Mouse (Mus musculus): ENCODE data around the gene Cbx2. TPM values are rescaled to one million over a fixed set of nuclear protein-coding genes. Genes with fewer than 3 reads are reported as not detected.

Gene Cbx2
- polyA plus RNA-seq, 1 experiment from 2014 or later = 103 TPM

GRCm38 (mm10) chr11:119005547-119006275 is 17.1 kb upstream of the Cbx2 start:
- ATAC-seq (replicated peaks; ENCODE audit: low FRiP score) (no peak), DNase-seq (ENCODE audit: low spot score) (no peak)
- no peak overlapping the region for H3K9ac ChIP-seq (ENCODE audit: low read length)
- H3K4me3 ChIP-seq (ENCODE audit: low read depth, low read length) = no peak overlapping the region
- H3K36me3 ChIP-seq (ENCODE audit: control insufficient read depth, insufficient read depth, low read length) = no peaks in the 10 kb centered on the region
- H3K4me1 ChIP-seq (replicated peaks; ENCODE audit: control insufficient read depth, insufficient read depth, low read length) = no peaks in the 10 kb centered on the region
- WGBS = 90% methylated on average over 10 of the region's 10 CpGs
- no peak overlapping the region for H3K4me2 ChIP-seq (ENCODE audit: low read depth, low read length, severe bottlenecking)
- H3K27me3 ChIP-seq (ENCODE audit: control insufficient read depth, insufficient read depth, low read length) = no peaks in the 10 kb centered on the region
- H3K27ac ChIP-seq (ENCODE audit: low read depth, low read length) = no peak overlapping the region
- H3K9me3 ChIP-seq (ENCODE audit: control insufficient read depth, low read length) = no peaks in the 10 kb centered on the region

- Histone ChIP-seq H3K27me3 (ENCODE audit: control insufficient read depth, insufficient read depth, low read length) (no peaks in the 10 kb centered on the region), H3K9ac (ENCODE audit: low read length) (no peak overlapping the region), H3K4me3 (ENCODE audit: low read depth, low read length) (no peak overlapping the region), H3K36me3 (ENCODE audit: control insufficient read depth, insufficient read depth, low read length) (no peaks in the 10 kb centered on the region), H3K9me3 (ENCODE audit: control insufficient read depth, low read length) (no peaks in the 10 kb centered on the region), H3K4me1 (replicated peaks; ENCODE audit: control insufficient read depth, insufficient read depth, low read length) (no peaks in the 10 kb centered on the region), H3K4me2 (ENCODE audit: low read depth, low read length, severe bottlenecking) (no peak overlapping the region), H3K27ac (ENCODE audit: low read depth, low read length) (no peak overlapping the region)
- 75% methylated on average over 3 of the region's 3 CpGs for WGBS
- DNase-seq (ENCODE audit: low spot score) (no peak), ATAC-seq (replicated peaks; ENCODE audit: low FRiP score) (no peak)
These were observed 16.3 kb upstream of the Cbx2 start for GRCm38 (mm10) chr11:119006462-119006861.

GRCm38 (mm10) chr11:119007461-119008456 is 15.0 kb upstream of the Cbx2 start:
- DNase-seq (ENCODE audit: low spot score) = no peak
- no peaks in the 10 kb centered on the region for H3K9me3 ChIP-seq (ENCODE audit: control insufficient read depth, low read length)
- no peak overlapping the region for H3K4me3 ChIP-seq (ENCODE audit: low read depth, low read length)
- no peaks in the 10 kb centered on the region for H3K36me3 ChIP-seq (ENCODE audit: control insufficient read depth, insufficient read depth, low read length)
- no peak for ATAC-seq (replicated peaks; ENCODE audit: low FRiP score)
- no peak overlapping the region for H3K9ac ChIP-seq (ENCODE audit: low read length)
- H3K27me3 ChIP-seq (ENCODE audit: control insufficient read depth, insufficient read depth, low read length) = no peaks in the 10 kb centered on the region
- peak overlapping the region; percentile 3; the same call in 1 of the 2 replicates for H3K4me2 ChIP-seq (ENCODE audit: low read depth, low read length, severe bottlenecking)
- 20% methylated on average over 21 of the region's 21 CpGs for WGBS
- no peaks in the 10 kb centered on the region for H3K4me1 ChIP-seq (replicated peaks; ENCODE audit: control insufficient read depth, insufficient read depth, low read length)
- no peak overlapping the region for H3K27ac ChIP-seq (ENCODE audit: low read depth, low read length)

- 0 out of 2 replicates have a peak, but pooled peaks cover 4% of the 10 kb centered on the region for H3K4me1 ChIP-seq (replicated peaks; ENCODE audit: control insufficient read depth, insufficient read depth, low read length)
- DNase-seq (ENCODE audit: low spot score) (no peak), ATAC-seq (replicated peaks; ENCODE audit: low FRiP score) (no peak)
- H3K9ac ChIP-seq (ENCODE audit: low read length) = no peak overlapping the region
- H3K36me3 ChIP-seq (ENCODE audit: control insufficient read depth, insufficient read depth, low read length) = no peaks in the 10 kb centered on the region
- H3K9me3 ChIP-seq (ENCODE audit: control insufficient read depth, low read length) = no peaks in the 10 kb centered on the region
- H3K4me2 ChIP-seq (ENCODE audit: low read depth, low read length, severe bottlenecking) = no peak overlapping the region
- 83% methylated on average over 7 of the region's 7 CpGs for WGBS
- H3K27me3 ChIP-seq (ENCODE audit: control insufficient read depth, insufficient read depth, low read length) = no peaks in the 10 kb centered on the region
- H3K27ac ChIP-seq (ENCODE audit: low read depth, low read length) = no peak overlapping the region
- H3K4me3 ChIP-seq (ENCODE audit: low read depth, low read length) = no peak overlapping the region
These were observed 8.3 kb upstream of the Cbx2 start for GRCm38 (mm10) chr11:119014455-119014854.

GRCm38 (mm10) chr11:119017506-119017905 is 5.3 kb upstream of the Cbx2 start:
- H3K4me2 ChIP-seq (ENCODE audit: low read depth, low read length, severe bottlenecking) = no peak overlapping the region
- H3K27me3 ChIP-seq (ENCODE audit: control insufficient read depth, insufficient read depth, low read length) = peaks cover 8% of the 10 kb centered on the region
- H3K9me3 ChIP-seq (ENCODE audit: control insufficient read depth, low read length) = no peaks in the 10 kb centered on the region
- 46% methylated on average over 7 of the region's 7 CpGs for WGBS
- peaks cover 8% of the 10 kb centered on the region; the same call in 1 of the 2 replicates for H3K4me1 ChIP-seq (replicated peaks; ENCODE audit: control insufficient read depth, insufficient read depth, low read length)
- ATAC-seq (replicated peaks; ENCODE audit: low FRiP score) (no peak), DNase-seq (ENCODE audit: low spot score) (no peak)
- H3K4me3 ChIP-seq (ENCODE audit: low read depth, low read length) = no peak overlapping the region
- H3K9ac ChIP-seq (ENCODE audit: low read length) = no peak overlapping the region
- no peaks in the 10 kb centered on the region for H3K36me3 ChIP-seq (ENCODE audit: control insufficient read depth, insufficient read depth, low read length)
- H3K27ac ChIP-seq (ENCODE audit: low read depth, low read length) = no peak overlapping the region

GRCm38 (mm10) chr11:119021180-119021579 is 1.6 kb upstream of the Cbx2 start:
- H3K9me3 ChIP-seq (ENCODE audit: control insufficient read depth, low read length) = no peaks in the 10 kb centered on the region
- H3K27me3 ChIP-seq (ENCODE audit: control insufficient read depth, insufficient read depth, low read length) = peaks cover 8% of the 10 kb centered on the region
- DNase-seq (ENCODE audit: low spot score) (no peak), ATAC-seq (replicated peaks; ENCODE audit: low FRiP score) (no peak)
- no peak overlapping the region for H3K4me2 ChIP-seq (ENCODE audit: low read depth, low read length, severe bottlenecking)
- WGBS = 95% methylated on average over 7 of the region's 7 CpGs
- H3K4me3 ChIP-seq (ENCODE audit: low read depth, low read length) = no peak overlapping the region
- H3K9ac ChIP-seq (ENCODE audit: low read length) = no peak overlapping the region
- peaks cover 21% of the 10 kb centered on the region for H3K4me1 ChIP-seq (replicated peaks; ENCODE audit: control insufficient read depth, insufficient read depth, low read length)
- no peak overlapping the region for H3K27ac ChIP-seq (ENCODE audit: low read depth, low read length)
- no peaks in the 10 kb centered on the region for H3K36me3 ChIP-seq (ENCODE audit: control insufficient read depth, insufficient read depth, low read length)

GRCm38 (mm10) chr11:119022068-119022894 is 481 bp upstream of the Cbx2 start:
- no peak for DNase-seq (ENCODE audit: low spot score)
- peak overlapping the region; percentile 98 for H3K9ac ChIP-seq (ENCODE audit: low read length)
- ATAC-seq (replicated peaks; ENCODE audit: low FRiP score) = no peak
- H3K36me3 ChIP-seq (ENCODE audit: control insufficient read depth, insufficient read depth, low read length) = peaks cover 9% of the 10 kb centered on the region
- H3K4me2 ChIP-seq (ENCODE audit: low read depth, low read length, severe bottlenecking) = peak overlapping the region; percentile 93
- peaks cover 8% of the 10 kb centered on the region for H3K27me3 ChIP-seq (ENCODE audit: control insufficient read depth, insufficient read depth, low read length)
- peaks cover 23% of the 10 kb centered on the region for H3K4me1 ChIP-seq (replicated peaks; ENCODE audit: control insufficient read depth, insufficient read depth, low read length)
- WGBS = 5% methylated on average over 42 of the region's 42 CpGs
- H3K27ac ChIP-seq (ENCODE audit: low read depth, low read length) = peak overlapping the region; percentile 90
- peak overlapping the region; percentile 92 for H3K4me3 ChIP-seq (ENCODE audit: low read depth, low read length)
- H3K9me3 ChIP-seq (ENCODE audit: control insufficient read depth, low read length) = no peaks in the 10 kb centered on the region

- no peak; the same call in none of the 2 replicates for ATAC-seq (replicated peaks; ENCODE audit: low FRiP score)
- 1% methylated on average over 15 of the region's 15 CpGs for WGBS
These were observed 836 bp downstream of the Cbx2 start for GRCm38 (mm10) chr11:119023616-119023980.

More at GRCm38 (mm10) chr11:119023616-119023980, 836 bp downstream of the Cbx2 start:
- Histone ChIP-seq H3K9ac (ENCODE audit: low read length) (peak overlapping the region; percentile 98), H3K4me2 (ENCODE audit: low read depth, low read length, severe bottlenecking) (peak overlapping the region; percentile 93), H3K27me3 (ENCODE audit: control insufficient read depth, insufficient read depth, low read length) (peaks cover 8% of the 10 kb centered on the region), H3K36me3 (ENCODE audit: control insufficient read depth, insufficient read depth, low read length) (peaks cover 20% of the 10 kb centered on the region), H3K9me3 (ENCODE audit: control insufficient read depth, low read length) (no peaks in the 10 kb centered on the region), H3K4me3 (ENCODE audit: low read depth, low read length) (peak overlapping the region; percentile 92), H3K4me1 (replicated peaks; ENCODE audit: control insufficient read depth, insufficient read depth, low read length) (peaks cover 19% of the 10 kb centered on the region), H3K27ac (ENCODE audit: low read depth, low read length) (peak overlapping the region; percentile 90)
- peak; percentile 88 for DNase-seq (ENCODE audit: low spot score)
